Mouse (Mus musculus) forebrain, embryonic 16.5 days (tissue): ENCODE measurements around the gene Postn. TPM values are rescaled to one million over a fixed set of nuclear protein-coding genes. Genes with fewer than 3 reads are reported as not detected.

ENCODE experiments used
- ATAC-seq: fragments of 200-750 bp; cut with Nextera tagmentation; 2 replicates; pipeline ENCODE4 v1.8.0; 2017; ENCODE audit warnings: mild to moderate bottlenecking, moderate library complexity
- H3K27ac ChIP-seq: fragments of 300-500 bp; sonication (generic); 2 replicates; pipeline ENCODE4 v1.5.1; 2014; ENCODE audit warnings: low read length, control low read depth
- H3K27me3 ChIP-seq: fragments of 300-500 bp; sonication (generic); replicated peaks from 2 replicates; pipeline ENCODE4 v1.6.1; 2014; ENCODE audit warnings: low read length; ENCODE audit not compliant: control insufficient read depth, insufficient read depth
- H3K36me3 ChIP-seq: fragments of 300-500 bp; sonication (generic); 2 replicates; pipeline ENCODE4 v1.6.1; 2014; ENCODE audit not compliant: control insufficient read depth, insufficient read depth
- H3K4me1 ChIP-seq: fragments of 300-500 bp; sonication (generic); replicated peaks from 2 replicates; pipeline ENCODE4 v1.6.1; 2014; ENCODE audit warnings: low read length; ENCODE audit not compliant: control insufficient read depth, insufficient read depth
- H3K4me2 ChIP-seq: fragments of 300-500 bp; sonication (generic); 2 replicates; pipeline ENCODE4 v1.6.1; 2014; ENCODE audit warnings: mild to moderate bottlenecking, low read length, control low read depth
- H3K4me3 ChIP-seq: fragments of 300-500 bp; sonication (generic); replicated peaks from 2 replicates; pipeline ENCODE4 v1.5.1; 2014; ENCODE audit warnings: mild to moderate bottlenecking, low read length, control low read depth
- H3K9ac ChIP-seq: fragments of 300-500 bp; sonication (generic); replicated peaks from 2 replicates; pipeline ENCODE4 v1.6.1; 2014; ENCODE audit warnings: low read depth, low read length, control low read depth
- H3K9me3 ChIP-seq: fragments of 300-500 bp; sonication (generic); 2 replicates; pipeline ENCODE4 v1.6.1; 2016; ENCODE audit warnings: low read length; ENCODE audit not compliant: control insufficient read depth
- WGBS: fragments of 180-500 bp; shearing (Covaris S2); extraction: QIAGEN DNeasy Blood & Tissue Kit; methylation state at CpG from one replicate; pipeline ENCODE4 v1.1.7; 2014; 5-methylcytosine and 5-hydroxymethylcytosine counted together
- polyA plus RNA-seq: library from polyadenylated mRNA; unstranded; fragments of >200 nt; fragmentation: Nextera tagmentation; extraction: Ambion mirVana; gene quantifications from 2 replicates; pipeline ENCODE4 v1.2.1, GENCODE M21; 2015

The Postn gene
- polyA plus RNA-seq = 13.2 and 26.8 TPM in 2 replicates

DNA sequence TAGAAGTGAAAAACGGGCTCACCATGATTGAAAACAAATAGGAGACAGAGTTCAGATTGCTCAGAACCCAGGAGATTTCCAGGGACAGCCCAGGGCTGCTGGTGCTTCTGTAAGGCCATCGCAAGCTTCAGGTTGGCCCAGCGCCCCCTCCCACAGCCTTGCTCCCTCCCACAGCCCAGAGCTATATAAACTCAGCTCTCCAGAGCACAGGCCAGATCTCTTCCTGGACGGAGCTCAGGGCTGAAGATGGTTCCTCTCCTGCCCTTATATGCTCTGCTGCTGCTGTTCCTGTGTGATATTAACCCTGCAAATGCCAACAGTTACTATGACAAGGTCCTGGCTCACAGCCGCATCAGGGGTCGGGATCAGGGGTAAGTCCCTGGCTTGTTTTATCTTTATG, at the start of gene Postn:
Gene Postn (plus strand): TSS at position 213 of the 400 bp plus-strand sequence.
- no peaks in the 10 kb centered on the region for H3K4me1 ChIP-seq
- no peak within 1 kb of the TSS for H3K4me3 ChIP-seq
- H3K4me2 ChIP-seq = no peak within 1 kb of the TSS
- WGBS = 59% methylated on average over 6 of the region's 6 CpGs
- H3K36me3 ChIP-seq = no peaks in the 10 kb centered on the region
- H3K9me3 ChIP-seq = no peaks in the 10 kb centered on the region
- no peak within 1 kb of the TSS for H3K9ac ChIP-seq
- H3K27ac ChIP-seq = no peak within 1 kb of the TSS
- ATAC-seq = no peak
- no peaks in the 10 kb centered on the region for H3K27me3 ChIP-seq

GRCm38 (mm10) chr3:54314055-54314454, 46.9 kb upstream of the Postn start:
- H3K27ac ChIP-seq = no peak overlapping the region
- 58% methylated on average over 2 of the region's 2 CpGs for WGBS
- H3K4me1 ChIP-seq = no peaks in the 10 kb centered on the region; the same call in 1 of the 2 replicates
- H3K36me3 ChIP-seq = no peaks in the 10 kb centered on the region
- ATAC-seq = no peak
- no peaks in the 10 kb centered on the region for H3K9me3 ChIP-seq
- H3K9ac ChIP-seq = no peak overlapping the region
- no peak overlapping the region for H3K4me3 ChIP-seq
- no peaks in the 10 kb centered on the region for H3K27me3 ChIP-seq
- no peak overlapping the region for H3K4me2 ChIP-seq

GRCm38 (mm10) chr3:54352891-54353652, 7.8 kb upstream of the Postn start:
- no peaks in the 10 kb centered on the region for H3K36me3 ChIP-seq
- no peak overlapping the region for H3K4me3 ChIP-seq
- no peak overlapping the region for H3K4me2 ChIP-seq
- 33% methylated on average over 9 of the region's 9 CpGs for WGBS
- H3K27ac ChIP-seq = no peak overlapping the region
- H3K27me3 ChIP-seq = no peaks in the 10 kb centered on the region
- no peaks in the 10 kb centered on the region for H3K4me1 ChIP-seq
- H3K9me3 ChIP-seq = no peaks in the 10 kb centered on the region
- H3K9ac ChIP-seq = no peak overlapping the region
- no peak; the same call in 1 of the 2 replicates for ATAC-seq

DNA sequence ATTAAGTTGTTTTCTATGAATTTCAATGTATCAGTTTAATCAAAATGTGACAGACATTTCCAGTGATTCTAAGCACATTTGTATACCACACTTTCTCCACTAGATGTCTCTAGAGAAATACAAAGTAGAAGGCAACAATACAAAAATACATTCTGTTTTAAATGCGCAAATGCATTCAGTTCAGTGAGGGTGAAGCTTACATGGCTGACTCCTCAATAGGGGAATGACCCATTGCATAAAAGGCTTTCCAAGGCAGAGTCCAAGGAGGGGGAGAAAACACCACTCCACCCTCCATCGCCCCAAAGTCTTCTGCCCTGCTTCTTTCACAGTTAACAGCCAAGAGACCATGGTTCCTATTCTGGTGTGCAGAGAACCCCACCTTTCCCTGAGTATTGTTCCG, 3.3 kb upstream of the Postn start:
- Histone ChIP-seq H3K9ac (no peak overlapping the region), H3K36me3 (no peaks in the 10 kb centered on the region), H3K4me3 (no peak overlapping the region), H3K9me3 (no peaks in the 10 kb centered on the region), H3K4me2 (no peak overlapping the region), H3K27ac (no peak overlapping the region), H3K4me1 (no peaks in the 10 kb centered on the region), H3K27me3 (no peaks in the 10 kb centered on the region)
- WGBS = 68% methylated on average over 3 of the region's 3 CpGs
- peak; percentile 64 for ATAC-seq

- WGBS = 69% methylated on average over 15 of the region's 15 CpGs
- no peak overlapping the region for H3K27ac ChIP-seq
- no peak for ATAC-seq
- no peaks in the 10 kb centered on the region for H3K4me1 ChIP-seq
- H3K4me2 ChIP-seq = no peak overlapping the region
- H3K9me3 ChIP-seq = no peaks in the 10 kb centered on the region
- H3K4me3 ChIP-seq = no peak overlapping the region
- H3K9ac ChIP-seq = no peak overlapping the region
- H3K36me3 ChIP-seq = no peaks in the 10 kb centered on the region
- H3K27me3 ChIP-seq = no peaks in the 10 kb centered on the region
These were observed 2.3 kb upstream of the Postn start for GRCm38 (mm10) chr3:54358463-54359189.

- no peak overlapping the region for H3K27ac ChIP-seq
- H3K4me2 ChIP-seq = no peak overlapping the region
- H3K4me1 ChIP-seq = no peaks in the 10 kb centered on the region
- no peak overlapping the region for H3K4me3 ChIP-seq
- H3K9me3 ChIP-seq = no peaks in the 10 kb centered on the region
- H3K9ac ChIP-seq = no peak overlapping the region
- H3K27me3 ChIP-seq = no peaks in the 10 kb centered on the region
- no peaks in the 10 kb centered on the region for H3K36me3 ChIP-seq
- no peak for ATAC-seq
These were observed 747 bp downstream of the Postn start for GRCm38 (mm10) chr3:54361656-54362055.

DNA sequence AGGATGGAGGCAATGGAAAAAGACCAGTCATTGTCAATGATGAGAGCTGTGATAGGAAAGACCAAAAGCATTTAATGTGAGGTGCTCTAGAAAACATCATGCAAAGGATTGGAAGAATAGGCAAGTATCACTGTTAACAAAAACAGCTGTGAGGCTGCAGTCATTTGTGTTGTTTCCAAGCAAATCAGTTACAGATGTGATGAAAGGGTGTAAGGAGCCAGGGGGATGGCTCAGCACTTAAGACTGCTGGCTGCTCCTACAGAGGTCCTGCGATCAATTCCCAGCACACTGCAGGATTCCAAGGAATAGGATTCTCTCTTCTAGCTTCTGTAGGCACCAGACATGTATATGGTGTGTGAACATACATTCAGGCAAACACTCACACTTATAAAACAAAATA, 10.1 kb downstream of the Postn start:
- no peak for ATAC-seq

GRCm38 (mm10) chr3:54372625-54373024, 11.7 kb downstream of the Postn start:
- no peaks in the 10 kb centered on the region for H3K9me3 ChIP-seq
- 49% methylated on average over 6 of the region's 6 CpGs for WGBS
- H3K4me3 ChIP-seq = no peak overlapping the region
- no peak overlapping the region for H3K4me2 ChIP-seq
- no peak overlapping the region for H3K27ac ChIP-seq
- H3K4me1 ChIP-seq = no peaks in the 10 kb centered on the region; the same call in 1 of the 2 replicates
- no peaks in the 10 kb centered on the region for H3K27me3 ChIP-seq
- peak; percentile 50; the same call in 1 of the 2 replicates for ATAC-seq
- no peak overlapping the region for H3K9ac ChIP-seq
- no peaks in the 10 kb centered on the region for H3K36me3 ChIP-seq

More for the DNA sequence above, 10.1 kb downstream of the Postn start:
- Histone ChIP-seq H3K4me2 (no peak overlapping the region), H3K27ac (no peak overlapping the region), H3K4me3 (no peak overlapping the region), H3K4me1 (no peaks in the 10 kb centered on the region), H3K36me3 (no peaks in the 10 kb centered on the region), H3K27me3 (no peaks in the 10 kb centered on the region), H3K9ac (no peak overlapping the region), H3K9me3 (no peaks in the 10 kb centered on the region)
- 83% methylated on average over 1 of the region's 1 CpGs for WGBS

GRCm38 (mm10) chr3:54376014-54376413, 15.1 kb downstream of the Postn start:
- Histone ChIP-seq H3K4me2 (no peak overlapping the region), H3K9me3 (no peaks in the 10 kb centered on the region), H3K9ac (no peak overlapping the region), H3K27ac (no peak overlapping the region), H3K4me3 (no peak overlapping the region), H3K27me3 (no peaks in the 10 kb centered on the region), H3K36me3 (no peaks in the 10 kb centered on the region), H3K4me1 (no peaks in the 10 kb centered on the region; the same call in 1 of the 2 replicates)
- ATAC-seq = no peak
- WGBS = 94% methylated on average over 6 of the region's 6 CpGs
